Comparison of ENCODE assay signal across 28 mouse cellular contexts in genomic region chr11:101272446-101272845, GRCm38 (mm10). TPM values are rescaled to one million over a fixed set of nuclear protein-coding genes. Genes with fewer than 3 reads are reported as not detected.
"Had no signal": no experiment of that assay in that cellular context is flagged by ENCODE, and none has a peak within 500 bp of the region (broad histone marks: within the 10 kb centered on the region; RNA-seq: fewer than 3 reads in every experiment).

No protein-coding gene starts in this region.

- ATAC-seq: forebrain, embryonic 13.5 days; forebrain, embryonic 14.5 days; forebrain, embryonic 16.5 days; forebrain, postnatal 0 days had no signal

- H3K36me3 ChIP-seq: forebrain, embryonic 12.5 days had no signal

- DNase-seq: cerebellum, adult 9-11 months; cerebellum, postnatal 10 days; cerebellum, postnatal 14 days; cerebellum, postnatal 25 days; cerebellum, postnatal 36 days; embryo, embryonic 11 days; forebrain, postnatal 0 days; gastrocnemius, adult 2 months; gastrocnemius, postnatal 10 days; gastrocnemius, postnatal 14 days; gastrocnemius, postnatal 25 days; gastrocnemius, postnatal 36 days; heart, adult 11 months; heart, adult 18-20 months; heart, adult 2 months had no signal

- H3K4me3 ChIP-seq: embryonic facial prominence, embryonic 12.5 days; embryonic facial prominence, embryonic 13.5 days; embryonic facial prominence, embryonic 15.5 days; erythroblast, embryonic 14.5 days; forebrain, embryonic 10.5 days; forebrain, embryonic 12.5 days; forebrain, embryonic 13.5 days; gastrocnemius, adult 2 months; heart, adult 2 months; heart, embryonic 10.5 days had no signal

- H3K9me3 ChIP-seq: embryonic facial prominence, embryonic 12.5 days; embryonic facial prominence, embryonic 13.5 days; embryonic facial prominence, embryonic 15.5 days; forebrain, embryonic 10.5 days; forebrain, embryonic 12.5 days; forebrain, embryonic 13.5 days; heart, embryonic 10.5 days had no signal

- H3K4me2 ChIP-seq: embryonic facial prominence, embryonic 12.5 days; embryonic facial prominence, embryonic 13.5 days; embryonic facial prominence, embryonic 15.5 days; forebrain, embryonic 12.5 days; forebrain, embryonic 13.5 days; heart, embryonic 11.5 days had no signal

- H3K27ac ChIP-seq: embryonic facial prominence, embryonic 12.5 days; embryonic facial prominence, embryonic 13.5 days; embryonic facial prominence, embryonic 15.5 days; forebrain, embryonic 10.5 days; forebrain, embryonic 12.5 days; forebrain, embryonic 13.5 days; gastrocnemius, adult 2 months; heart, adult 2 months; heart, embryonic 10.5 days had no signal

- H3K9ac ChIP-seq: embryonic facial prominence, embryonic 12.5 days; embryonic facial prominence, embryonic 13.5 days; embryonic facial prominence, embryonic 15.5 days; forebrain, embryonic 12.5 days; forebrain, embryonic 13.5 days; forebrain, postnatal 0 days had no signal

RNA-seq across cellular contexts. Expression of gene Cntd1, which starts 6.4 kb away (rescaled TPM):
- polyA plus RNA-seq: erythroblast, embryonic 14.5 days had no signal

RNA-seq across cellular contexts. Expression of gene Wnk4, which starts 12.1 kb away (rescaled TPM):
- total RNA-seq: common myeloid progenitor, adult 5-6 weeks; granulocyte monocyte progenitor cell, adult 5-6 weeks had no signal

RNA-seq across cellular contexts. Expression of gene Ramp2, which starts 26.6 kb away (rescaled TPM):
- total RNA-seq: common myeloid progenitor, adult 5-6 weeks had no signal
